Mouse (Mus musculus) heart, adult 8-10 months (tissue): ENCODE measurements around the gene Ibtk. TPM values are rescaled to one million over a fixed set of nuclear protein-coding genes. Genes with fewer than 3 reads are reported as not detected.

ENCODE experiments used
- DNase-seq: peaks from one replicate; pipeline ENCODE4 v3.0.0; 2022; ENCODE audit warnings: low spot score
- total RNA-seq, 4 experiments: library from RNA; stranded (reverse); gene quantifications; 2 replicates each; pipeline ENCODE4 v1.2.4; 2022

Gene Ibtk
- total RNA-seq, 4 experiments from 2014 or later = 29.9 to 33.3 (median 30.4) TPM

DNA sequence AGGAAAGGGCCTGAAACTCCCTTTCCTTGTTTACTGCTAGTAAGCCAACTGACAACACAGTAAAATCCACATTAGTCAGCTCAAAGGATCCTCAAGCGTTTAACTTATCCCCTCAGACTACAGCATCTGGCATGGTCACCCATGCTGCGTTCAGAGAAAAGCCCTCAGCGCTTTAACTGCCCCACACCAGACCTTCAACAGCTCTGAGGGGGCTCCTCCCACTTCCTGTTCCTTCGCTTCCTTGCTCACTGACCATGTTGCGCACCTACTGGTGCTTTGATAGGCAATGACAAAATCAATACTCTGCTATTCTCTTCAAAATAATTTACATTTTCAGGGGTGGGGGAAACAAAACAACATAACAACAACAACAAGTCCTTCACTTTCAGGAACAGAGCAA, 47.2 kb downstream of the Ibtk start:
- no peak for DNase-seq

GRCm38 (mm10) chr9:85695606-85696005, 53.5 kb downstream of the Ibtk start:
- no peak for DNase-seq

- DNase-seq = peak; percentile 13
Observed at GRCm38 (mm10) chr9:85693231-85694116, 55.7 kb downstream of the Ibtk start.

GRCm38 (mm10) chr9:85685010-85685409, 64.1 kb downstream of the Ibtk start:
- no peak for DNase-seq

DNA sequence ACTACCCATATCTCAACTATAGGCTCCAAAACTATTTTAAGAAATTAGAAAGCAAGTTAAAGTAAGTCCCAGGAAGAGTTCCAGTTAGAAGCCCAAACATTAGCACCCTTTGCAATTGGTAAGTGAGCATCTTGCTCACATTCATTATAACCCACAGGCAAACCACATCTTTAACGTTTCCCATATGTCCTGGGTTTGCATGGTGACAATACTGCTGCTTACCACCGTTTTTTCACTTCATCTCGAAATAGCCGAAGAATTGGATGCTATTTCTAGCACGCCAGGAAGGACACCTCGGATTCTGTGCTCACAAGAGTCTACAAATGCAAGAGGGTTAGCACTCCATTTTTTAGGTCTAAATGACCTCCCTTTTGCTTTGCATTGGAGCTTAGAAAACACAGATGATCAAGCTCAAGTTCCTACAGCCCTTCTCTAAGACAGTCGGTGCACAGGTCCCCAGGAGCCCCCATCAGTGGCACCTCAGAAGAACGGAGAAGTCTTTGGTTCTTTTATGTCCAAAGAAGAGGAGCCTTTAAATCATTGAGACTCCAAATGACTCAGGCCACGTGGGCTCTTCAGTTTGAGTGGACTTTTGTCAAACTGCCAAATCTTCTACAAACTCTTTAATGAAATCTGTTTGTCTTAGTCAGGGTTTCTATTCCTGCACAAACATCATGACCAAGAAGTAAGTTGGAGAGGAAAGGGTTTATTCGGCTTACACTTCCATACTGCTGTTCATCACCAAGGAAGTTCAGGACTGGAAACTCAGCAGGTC, 73.8 kb downstream of the Ibtk start:
- no peak for DNase-seq

- DNase-seq = no peak
Observed at GRCm38 (mm10) chr9:85673907-85674481, 75.1 kb downstream of the Ibtk start.

DNA sequence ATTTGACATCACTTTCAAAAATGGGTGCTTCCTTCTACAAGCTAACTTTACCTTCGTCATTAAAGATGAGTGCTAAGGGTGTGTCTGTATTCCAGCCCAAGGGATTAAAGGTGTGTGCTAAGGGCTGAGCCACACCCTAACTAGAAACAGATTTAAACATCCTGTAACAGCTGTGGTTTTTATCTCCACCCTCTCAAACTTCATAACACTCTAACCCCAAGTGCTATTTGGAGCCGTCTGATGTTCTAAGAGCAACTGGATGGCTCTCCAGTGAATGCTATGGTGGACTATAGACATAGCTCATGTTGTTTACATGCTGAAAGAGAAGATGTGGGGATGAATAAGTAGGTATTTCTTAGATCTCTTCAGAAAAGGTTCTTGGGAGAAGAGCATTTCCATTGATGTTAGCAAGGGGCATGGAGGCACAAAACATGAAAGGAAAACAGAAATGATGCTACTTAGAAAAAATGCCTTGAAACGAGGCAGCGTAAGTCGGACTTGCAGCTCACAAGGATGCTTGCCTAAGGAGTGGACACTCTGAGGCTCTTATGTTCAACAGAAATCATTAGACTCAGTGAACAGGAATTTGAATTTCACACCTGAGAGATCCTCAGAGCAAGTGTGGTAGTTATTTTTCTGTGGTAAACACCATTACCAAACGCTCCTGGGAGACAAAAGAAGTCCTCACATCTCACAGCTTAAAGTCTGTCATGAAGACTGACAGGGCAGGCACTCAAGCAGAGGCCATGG, 77.4 kb downstream of the Ibtk start:
- DNase-seq = no peak

GRCm38 (mm10) chr9:85664316-85664715, 84.8 kb downstream of the Ibtk start:
- DNase-seq = no peak

- no peak for DNase-seq
Observed at GRCm38 (mm10) chr9:85663810-85664209, 85.3 kb downstream of the Ibtk start.

DNA sequence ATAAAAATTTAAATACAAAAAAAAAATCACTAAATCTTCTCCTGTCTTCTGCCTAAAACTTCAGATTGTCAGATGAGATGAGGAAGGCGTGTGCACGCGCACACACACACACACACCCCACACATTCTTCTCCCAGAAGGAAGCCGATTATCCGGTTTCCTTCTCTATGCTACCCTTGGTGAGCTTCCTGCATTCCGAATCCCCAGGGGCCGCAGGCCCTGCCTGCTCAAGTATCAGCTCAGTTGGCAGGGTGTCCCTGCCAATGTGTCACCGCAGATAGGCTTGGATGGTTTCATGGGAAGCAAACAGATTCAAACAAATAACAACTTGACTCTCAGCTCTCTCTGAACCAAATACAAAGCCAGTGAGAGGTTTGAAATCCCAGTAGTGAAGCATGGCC, 86.0 kb downstream of the Ibtk start:
- DNase-seq = no peak

DNA sequence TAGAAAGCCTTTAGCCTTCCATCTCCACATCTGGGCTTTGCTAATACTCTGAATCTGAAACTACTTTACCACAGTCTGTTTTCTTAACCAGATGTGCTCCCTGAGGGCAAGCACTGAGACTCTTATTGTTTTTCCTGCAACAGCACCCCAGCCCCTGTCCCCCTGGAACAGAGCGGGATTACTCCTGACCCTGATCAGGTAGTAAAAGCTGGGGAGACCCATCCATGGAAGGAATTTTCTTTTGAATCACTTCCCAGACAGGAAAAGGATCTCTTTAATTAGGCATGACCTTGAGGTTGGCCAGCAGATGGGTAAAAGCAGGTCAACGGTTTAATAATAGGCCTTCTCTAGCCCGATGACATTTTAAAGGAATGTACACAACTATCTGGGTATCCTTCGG, 95.7 kb downstream of the Ibtk start:
- peak; percentile 35 for DNase-seq

GRCm38 (mm10) chr9:85638276-85638675, 110.9 kb downstream of the Ibtk start:
- DNase-seq = no peak

Other genes starting within 250 kb of the Ibtk start
- gene Tpbg, start 93.0 kb upstream of the Ibtk start, total RNA-seq = 1 to 10 TPM in 2 of 4 experiments, under 1 TPM in 2; 0.44 to 2.3 (median 1.1) TPM